Mouse (Mus musculus): ENCODE results near the gene Ctdsp1.

Gene Ctdsp1

DNA sequence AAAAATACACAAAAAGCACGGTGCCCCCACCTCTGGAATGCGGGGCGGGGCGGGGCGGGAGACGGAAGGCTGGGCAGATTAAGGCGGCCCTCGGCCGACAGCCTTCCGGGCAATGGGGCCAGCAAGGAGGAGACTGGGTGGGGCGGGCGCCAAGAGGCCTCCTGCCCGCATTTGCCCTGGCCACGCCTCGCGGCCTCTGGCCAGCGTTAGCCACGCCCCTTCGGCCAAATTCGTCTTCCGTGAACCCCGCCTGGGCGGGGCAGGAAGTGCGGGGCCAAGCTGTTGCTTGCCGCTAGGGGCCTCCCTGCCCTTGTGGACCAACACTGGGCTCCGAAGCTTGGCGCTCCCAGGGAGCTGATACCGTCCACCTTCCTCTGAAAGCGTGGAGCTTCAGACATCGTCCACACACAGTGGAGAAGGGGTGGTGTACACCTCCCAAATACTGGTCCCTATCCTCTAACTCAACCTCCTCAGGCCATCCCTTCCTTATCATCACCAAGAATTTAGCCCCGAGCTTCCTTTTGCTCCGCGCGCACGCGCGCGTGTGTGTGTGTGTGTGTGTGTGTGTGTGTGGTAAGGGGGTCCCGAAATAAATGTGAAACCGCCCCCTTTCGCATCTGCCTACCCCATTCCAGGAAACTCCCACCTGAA is 6.1 kb downstream of the Ctdsp1 start:
- peak; percentile 81 to 84 for DNase-seq (ENCODE audit: low spot score in 2 of 2)

DNA sequence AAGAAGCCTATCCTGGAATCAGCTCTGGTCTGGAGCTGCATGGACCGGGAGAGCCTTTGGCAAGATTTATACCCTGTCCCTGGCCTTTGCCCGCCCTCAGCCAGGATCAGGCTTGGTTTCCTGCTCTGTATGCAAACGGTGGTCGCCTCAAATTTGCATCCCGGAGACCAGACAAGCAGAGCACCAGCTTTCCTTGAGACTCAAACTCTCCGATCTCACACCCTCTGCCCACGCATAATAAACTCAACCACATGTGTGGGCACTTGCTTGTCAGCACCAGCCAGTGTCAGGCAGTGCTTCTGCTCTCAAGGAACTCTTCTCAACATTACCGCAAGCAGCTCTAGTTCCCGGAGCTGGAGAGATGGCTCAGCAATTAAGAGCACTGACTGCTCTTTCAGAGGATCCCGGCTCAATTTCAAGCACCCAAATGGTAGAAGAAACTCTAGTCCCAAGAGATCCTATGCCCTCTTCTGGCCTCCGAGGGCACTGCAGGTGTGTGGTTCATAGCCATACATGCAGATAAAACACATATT is 6.7 kb downstream of the Ctdsp1 start:
- peak in 1 of 2 experiments; percentile 48 for DNase-seq (ENCODE audit: low spot score in 2 of 2)

DNA sequence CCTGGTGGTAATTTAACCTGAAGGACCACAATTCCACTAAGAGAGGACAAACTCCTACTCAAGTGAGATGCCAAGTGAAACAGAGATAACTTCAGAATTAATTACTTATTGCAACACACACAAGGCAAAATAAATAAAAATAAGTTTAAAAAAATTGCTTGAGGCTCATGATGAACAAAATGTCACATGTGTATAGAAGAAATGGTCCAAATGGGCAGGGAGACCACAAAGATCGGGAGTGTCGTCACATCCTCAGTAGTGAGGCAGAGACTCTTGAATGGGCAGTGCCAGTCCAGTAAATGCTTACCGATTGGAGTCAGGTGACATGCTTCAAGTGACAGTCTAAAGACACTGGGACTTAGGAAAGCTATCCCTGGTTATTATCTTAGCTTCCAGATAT is 9.2 kb downstream of the Ctdsp1 start:
- DNase-seq (ENCODE audit: low spot score in 2 of 2), result no peak

DNA sequence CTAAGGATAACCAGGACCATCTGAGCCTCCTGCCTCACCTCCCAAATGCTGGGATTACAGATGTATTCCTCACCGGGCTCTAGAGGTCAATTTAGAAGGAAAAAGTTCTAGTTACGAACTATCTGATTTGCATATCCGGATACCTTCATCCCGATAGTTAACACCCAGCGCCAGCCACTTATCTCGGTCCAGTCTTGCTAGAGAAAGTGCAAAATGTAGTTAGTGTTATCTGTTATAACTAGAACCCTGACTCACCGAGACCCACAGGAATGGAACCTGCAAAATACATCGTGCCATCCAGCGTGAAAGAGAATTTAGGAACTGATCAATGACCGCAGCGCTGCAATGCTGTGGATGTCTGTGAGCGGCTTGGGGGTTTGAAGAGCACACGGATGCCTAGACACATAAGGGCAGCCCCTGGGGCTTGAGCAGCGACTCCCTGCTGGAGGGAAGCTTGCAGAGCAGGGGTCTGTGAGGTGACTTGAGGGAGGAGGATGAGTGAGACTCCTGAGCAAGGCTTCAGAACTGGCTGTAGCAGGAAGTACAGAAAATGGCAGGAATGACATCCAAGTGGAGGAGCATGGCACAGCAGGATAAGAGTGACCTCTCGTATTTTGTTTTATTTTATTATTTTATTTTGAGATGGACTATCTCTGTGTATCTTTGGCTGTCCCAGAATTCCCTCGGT is 9.8 kb downstream of the Ctdsp1 start:
- no peak for DNase-seq (ENCODE audit: low spot score in 2 of 2)

DNA sequence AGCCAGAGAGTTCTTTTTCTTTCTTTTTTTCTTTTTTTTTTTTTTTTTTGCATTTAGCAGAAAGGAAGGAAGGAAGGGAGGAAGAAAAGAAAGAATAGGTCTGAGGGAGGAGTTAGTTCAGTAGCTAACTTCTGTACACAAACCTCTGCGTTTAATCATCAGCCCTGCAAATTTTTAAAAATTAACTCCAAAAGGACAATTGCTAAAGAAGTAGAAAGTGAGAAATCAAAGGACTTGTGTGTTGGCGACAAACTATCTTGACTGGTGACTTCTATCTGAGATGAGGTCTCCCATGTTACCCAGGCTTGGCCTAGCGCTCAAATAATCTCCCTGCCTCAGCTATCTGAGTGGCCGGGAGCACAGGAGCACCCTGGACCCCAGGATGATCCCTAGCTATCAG is 12.9 kb downstream of the Ctdsp1 start:
- no peak for DNase-seq (ENCODE audit: low spot score in 2 of 2)

DNA sequence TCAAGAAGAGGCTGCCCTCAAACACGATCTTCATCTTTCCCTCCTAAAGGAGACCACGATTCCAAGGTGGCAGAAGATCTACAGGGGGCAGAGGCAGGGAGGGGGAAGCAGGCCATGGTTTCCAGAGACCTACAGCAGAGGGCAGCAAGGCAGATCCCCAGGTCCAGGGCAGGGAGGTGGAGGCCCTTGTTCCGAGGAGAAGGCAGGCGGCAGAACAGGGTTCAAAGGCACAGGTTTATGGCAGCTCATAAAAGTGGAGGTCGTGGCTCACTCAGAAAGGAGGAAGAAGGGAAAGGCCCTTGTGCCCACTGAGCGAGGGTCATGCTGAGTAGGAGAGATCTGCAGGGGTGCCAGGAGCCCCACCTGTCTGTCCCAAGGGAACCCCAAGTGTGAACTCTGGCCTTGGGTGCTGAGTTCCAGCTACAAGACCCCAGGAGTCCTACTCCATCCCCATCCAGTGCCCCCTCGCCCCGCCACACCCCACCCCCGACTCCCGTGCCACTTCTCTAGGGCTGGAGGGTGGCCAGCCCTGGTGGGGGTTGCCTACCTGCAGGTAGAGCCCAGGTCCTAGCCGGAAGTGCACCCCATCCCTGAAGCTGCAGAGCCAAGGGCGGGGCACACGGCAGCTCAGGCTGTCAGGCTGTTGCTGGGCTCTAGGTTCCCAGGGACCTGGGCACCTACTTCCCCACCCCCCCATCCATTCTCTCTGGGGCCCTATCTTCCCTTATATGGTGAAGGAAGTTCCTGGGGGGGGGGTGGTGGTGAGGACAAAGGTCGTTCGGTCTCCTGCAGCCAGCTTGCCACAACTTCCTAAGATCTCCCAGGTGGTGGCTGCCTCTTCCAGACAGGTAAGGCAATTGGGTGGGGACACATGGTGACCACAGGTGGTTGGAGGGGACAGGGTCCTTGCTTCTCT is 17.5 kb downstream of the Ctdsp1 start, which contains the start of gene Vil1:
Gene Vil1 (plus strand): TSS at position 788 of the 916 bp plus-strand sequence.
- DNase-seq (ENCODE audit: low spot score in 2 of 2), result no peak

DNA sequence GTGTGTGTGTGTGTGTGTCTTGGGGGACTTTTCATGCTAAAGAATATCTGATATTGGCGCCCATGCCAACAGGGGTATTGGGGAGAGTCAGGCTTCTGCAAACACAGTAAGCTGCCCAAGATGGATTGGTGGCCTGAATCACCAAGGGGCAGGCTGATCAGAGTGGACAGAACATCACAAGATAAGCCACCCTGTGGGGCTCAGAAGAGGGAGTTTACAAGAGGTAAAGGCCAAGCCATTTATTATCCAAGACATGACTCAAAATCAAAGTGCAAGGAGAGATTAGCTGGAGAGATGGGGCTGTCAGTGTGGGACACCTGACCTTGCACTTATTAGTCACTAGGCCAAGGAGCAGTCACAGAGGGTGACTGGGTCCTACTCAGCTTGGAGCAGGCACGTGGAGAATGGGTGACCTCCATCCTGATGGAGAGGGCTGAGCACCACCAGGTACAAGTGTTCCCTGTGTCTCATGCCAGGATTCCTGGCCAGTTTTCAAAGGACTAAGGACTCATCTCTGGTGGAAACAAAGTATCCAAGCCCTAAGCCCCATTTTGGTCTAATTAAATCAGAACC is 20.5 kb downstream of the Ctdsp1 start:
- DNase-seq (ENCODE audit: low spot score in 2 of 2), result no peak

DNA sequence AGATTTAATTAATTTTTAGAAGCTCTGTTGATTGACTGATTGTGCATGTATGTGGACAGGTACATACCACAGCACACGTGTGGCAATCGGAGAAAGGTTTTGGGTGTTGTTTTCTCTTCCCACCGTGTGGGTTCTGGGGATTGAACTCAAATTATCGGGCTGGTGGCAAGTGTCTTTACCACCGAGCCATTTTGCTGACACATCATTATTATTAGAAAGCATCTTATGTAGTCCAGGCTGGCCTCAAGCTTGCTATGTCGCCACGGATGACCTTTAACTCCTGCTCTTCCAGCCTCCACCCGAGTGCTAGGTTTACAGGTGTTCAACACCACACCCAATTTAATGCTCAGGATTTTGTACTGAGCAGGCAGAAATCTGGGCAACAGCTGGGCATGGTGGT is 21.4 kb downstream of the Ctdsp1 start:
- no peak for DNase-seq (ENCODE audit: low spot score in 2 of 2)

DNA sequence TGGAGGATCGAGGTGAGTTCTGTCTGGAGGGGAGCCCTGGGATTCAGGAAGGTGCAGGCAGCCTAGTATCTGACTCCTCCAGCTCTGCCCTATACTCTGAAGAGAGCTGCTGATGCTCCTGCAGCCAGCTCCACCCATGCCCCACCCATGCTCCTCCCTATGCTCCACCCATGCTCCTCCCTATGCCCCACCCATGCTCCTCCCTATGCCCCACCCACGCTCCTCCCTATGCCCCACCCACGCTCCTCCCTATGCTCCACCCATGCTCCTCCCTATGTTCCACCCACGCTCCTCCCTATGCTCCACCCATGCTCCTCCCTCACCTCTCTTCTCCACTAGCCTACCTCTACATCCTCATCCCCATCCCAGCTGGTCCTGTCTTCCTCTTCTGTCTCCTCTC is 23.8 kb downstream of the Ctdsp1 start:
- no peak for DNase-seq (ENCODE audit: low spot score in 2 of 2)

DNA sequence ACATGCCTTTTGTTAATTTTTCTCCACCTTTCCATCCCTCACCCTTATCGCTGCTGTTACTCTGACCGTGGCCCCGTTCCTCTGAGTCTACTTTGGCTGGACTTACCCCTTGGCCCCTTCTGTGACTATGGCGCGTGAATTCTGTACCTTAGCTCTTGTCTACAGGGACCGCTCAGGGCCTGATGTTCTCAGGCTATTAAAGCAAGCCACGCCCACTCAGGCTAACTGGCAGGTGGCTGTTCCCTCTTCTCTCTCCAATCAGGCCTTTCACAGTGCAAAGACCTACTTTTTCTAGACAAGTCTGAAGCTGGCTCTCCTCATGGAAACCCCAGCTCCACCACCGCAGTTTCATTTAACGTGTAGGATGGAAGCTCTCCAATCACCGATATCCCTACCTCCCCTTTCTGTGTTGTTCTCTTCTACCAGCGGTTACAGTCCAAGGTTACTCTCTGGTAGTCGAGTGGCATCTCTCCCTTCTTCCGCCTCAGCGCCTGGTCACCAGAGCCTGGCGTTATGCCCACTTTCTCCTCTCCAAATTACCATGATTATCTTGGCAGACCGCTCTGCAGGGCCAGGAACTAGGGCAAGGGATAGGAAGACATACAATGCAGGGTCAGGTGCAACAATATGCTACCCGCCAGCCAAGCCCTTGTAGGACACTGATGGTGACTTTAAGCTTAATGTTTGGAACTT is 27.6 kb downstream of the Ctdsp1 start:
- DNase-seq (ENCODE audit: low spot score in 2 of 2), result no peak

DNA sequence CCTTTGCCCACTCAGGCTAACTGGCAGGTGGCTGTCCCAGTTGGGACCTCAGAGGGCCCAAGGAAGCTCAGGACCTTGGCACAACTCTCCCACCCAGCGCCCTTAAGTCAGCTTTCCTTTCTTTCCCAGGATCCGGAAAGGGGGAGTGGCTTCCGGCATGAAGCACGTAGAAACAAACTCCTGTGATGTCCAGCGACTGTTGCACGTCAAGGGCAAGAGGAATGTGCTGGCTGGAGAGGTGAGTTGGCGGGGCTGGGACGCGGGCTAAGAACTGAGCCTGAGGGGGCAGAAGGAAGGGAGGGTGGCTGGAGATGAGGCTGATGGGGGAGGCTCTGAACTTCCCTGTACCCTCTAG is 28.1 kb downstream of the Ctdsp1 start:
- DNase-seq (ENCODE audit: low spot score in 2 of 2), result no peak

DNA sequence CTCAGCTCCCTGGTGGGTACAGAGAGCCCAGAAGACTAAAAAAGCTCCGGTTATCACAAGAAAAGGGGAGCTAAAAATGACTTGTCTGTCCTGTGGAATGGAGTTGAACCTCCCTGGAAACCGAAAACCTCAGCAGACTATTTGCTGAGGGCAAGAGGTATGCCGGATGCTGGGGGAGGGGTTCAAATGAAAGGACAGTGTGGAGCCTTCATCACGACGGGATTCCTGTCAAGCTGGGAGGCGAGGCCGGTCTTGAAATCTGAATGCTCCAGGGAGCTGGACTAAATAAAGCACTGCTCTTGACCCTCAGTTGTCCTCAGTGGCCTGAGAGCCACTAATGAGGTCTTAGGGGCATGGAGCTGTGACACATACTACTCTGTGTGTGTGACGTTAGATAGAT is 31.8 kb downstream of the Ctdsp1 start:
- DNase-seq (ENCODE audit: low spot score in 2 of 2), result no peak

DNA sequence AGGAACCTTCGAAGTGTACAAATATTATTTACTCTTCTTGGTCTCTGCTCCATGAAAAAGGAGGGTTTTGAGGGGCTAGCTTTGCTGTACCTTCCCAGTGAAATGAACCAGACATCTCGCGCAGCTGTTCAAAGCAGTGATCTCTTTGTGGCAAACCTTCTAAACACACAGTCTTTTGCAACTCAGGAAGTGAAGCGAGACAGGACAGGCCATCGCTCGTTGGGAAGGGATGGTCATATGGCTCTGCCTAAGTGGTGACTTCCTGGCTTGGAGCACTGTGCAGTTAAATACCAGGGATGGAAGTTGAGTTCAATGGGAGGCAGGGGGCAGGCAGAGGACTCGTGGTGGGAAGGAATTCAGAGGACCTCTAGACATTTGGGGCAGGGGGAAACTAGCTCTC is 34.5 kb downstream of the Ctdsp1 start:
- DNase-seq (ENCODE audit: low spot score in 2 of 2), result no peak

DNA sequence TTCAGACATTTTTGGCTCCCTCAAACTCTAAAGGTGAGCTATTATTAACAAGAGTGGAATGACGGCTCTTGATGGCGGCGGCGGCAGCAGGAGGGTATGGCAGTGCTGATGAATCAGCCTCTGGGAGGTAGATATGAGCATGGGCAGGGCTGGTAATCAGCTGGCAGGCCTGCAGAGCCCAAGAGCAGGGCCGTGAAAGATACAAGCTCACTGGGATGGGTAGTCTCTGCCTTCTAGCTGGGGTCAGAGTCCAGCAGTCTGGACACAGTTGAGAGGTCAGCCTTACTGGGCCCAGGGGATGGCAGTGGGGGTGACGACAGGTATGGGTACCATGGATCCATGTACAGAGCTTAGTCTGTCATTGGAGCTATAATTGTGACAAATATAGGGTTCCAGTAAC is 41.9 kb downstream of the Ctdsp1 start:
- no peak for DNase-seq (ENCODE audit: low spot score in 2 of 2)

DNA sequence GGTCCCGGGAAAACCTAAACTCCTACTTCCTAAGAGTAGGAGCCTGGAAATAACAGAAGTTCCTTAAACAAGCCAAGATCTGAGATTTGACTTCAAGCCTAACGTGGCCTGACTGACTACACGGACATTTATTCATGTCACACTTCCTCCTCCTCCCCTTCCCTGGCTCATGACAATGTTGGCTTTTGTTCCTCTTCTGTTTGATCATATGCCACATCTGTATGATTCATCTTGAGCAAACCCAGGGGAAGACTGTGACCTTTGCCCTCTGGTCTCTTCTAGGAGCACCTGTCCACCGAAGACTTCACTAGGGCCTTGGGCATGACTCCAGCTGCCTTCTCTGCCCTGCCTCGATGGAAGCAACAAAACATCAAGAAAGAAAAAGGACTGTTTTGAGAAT is 43.3 kb downstream of the Ctdsp1 start:
- DNase-seq (ENCODE audit: low spot score in 2 of 2), result no peak

DNA sequence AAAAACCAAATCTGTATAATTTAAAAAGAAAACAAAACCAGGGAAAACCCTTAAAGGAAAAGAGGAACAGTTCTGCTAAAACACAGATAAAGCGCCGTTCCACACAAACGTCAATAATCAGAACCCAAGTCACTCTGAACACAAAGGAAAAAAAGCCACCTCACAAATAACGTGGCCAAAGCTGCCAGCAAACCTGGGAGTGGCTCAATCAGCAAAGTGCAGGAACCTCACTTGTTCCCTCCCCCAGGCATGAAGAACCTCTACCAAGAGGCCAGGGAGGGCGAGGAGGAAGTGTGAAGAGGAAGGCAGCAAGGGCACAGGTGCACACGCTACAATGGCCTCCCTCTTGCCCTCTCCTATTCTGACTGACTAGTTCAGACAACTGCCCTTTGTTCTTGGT is 44.3 kb downstream of the Ctdsp1 start:
- DNase-seq (ENCODE audit: low spot score in 2 of 2), result no peak

DNA sequence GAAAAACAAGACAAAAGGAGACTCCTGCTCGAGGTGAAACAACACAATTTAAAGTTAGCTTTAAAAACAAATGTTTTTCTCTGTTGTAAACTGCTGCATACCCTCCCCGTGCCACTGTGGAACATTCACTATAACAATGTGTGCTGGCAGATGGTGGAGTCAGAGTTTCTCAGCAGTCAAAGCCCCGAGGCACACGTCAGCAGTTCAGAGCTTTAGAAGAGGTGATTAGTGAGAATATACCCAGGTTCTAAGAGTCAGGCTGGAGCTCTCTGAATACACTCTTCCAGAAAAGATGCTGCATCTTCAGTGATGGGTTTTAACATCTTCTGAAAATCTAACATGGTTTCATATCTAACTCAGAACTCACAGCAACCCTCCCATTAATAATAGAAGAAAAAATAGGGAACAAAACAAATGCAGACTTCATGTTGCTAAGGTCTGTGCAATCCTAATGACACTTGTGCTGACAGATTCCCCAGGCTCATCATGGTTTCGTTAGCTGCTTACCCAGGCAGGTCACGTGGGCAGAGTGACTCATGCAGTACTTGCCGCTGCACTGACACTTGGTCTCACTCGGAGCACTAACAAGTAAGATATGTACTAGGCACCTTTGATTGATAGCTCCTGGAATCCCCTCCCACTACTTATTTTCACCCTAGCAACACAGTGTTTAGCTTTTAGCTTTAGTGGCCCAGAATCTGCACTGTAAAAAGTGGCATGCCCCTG is 46.6 kb downstream of the Ctdsp1 start:
- DNase-seq (ENCODE audit: low spot score in 2 of 2), result no peak

DNA sequence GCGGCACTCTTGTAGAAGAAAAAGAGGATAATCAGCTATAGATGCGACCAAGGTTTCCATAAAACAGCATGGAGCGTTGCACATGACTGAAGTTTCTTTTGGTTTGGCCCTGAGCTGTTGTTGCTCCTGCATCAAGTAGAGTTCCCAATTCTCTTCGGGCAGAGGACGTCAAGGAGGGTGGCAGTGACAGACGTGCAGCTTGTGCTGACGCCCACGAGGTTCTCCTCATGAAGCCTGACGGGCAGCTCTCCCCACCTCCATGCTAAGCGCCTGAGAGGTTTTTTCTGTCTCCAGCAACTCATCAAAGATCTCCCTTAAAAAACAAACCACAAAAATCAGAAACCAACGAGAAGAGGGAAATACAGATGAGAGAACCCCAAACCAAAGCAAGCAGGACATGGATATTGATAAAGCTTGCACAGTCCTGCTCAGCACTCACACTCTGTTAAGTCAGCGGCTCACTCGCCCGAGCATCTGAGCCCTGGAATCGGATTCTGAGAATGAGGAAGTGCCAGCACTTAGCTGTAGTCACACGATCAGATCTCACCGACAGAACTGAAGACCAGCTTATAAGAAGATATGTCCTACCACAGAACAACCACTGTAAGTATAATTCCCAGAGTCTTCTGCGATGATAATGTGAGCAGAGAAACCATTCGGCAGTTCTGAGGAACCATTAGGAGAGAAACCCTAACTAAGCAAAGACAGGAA is 48.0 kb downstream of the Ctdsp1 start:
- no peak for DNase-seq (ENCODE audit: low spot score in 2 of 2)

DNA sequence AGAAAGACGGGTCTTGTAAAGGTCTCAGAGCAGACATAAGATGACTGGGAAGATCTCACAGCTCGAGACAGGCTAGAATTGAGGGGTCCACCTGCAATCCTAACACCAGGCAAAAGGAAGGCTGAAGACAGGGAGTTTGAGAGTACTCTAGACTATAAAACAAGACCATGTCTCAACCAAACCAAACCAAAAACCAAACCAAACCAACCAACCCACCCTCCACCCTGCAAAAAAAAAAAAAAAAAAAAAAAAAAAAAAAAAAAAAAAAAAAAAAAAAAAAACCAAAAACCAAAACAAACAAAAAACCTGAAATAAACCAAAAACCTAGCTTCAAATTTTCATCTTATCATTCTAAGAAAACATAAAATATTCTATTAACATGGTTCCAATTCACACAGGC is 53.2 kb downstream of the Ctdsp1 start:
- DNase-seq (ENCODE audit: low spot score in 2 of 2), result no peak
